Mouse (Mus musculus): ENCODE measurements around the gene Nav1. TPM values are rescaled to one million over a fixed set of nuclear protein-coding genes. Genes with fewer than 3 reads are reported as not detected.
A peak's percentile ranks its signal among the peaks of the same experiment; 100 is the strongest.

Nav1 gene
- polyA plus RNA-seq, 1 experiment = 16.3 TPM

DNA sequence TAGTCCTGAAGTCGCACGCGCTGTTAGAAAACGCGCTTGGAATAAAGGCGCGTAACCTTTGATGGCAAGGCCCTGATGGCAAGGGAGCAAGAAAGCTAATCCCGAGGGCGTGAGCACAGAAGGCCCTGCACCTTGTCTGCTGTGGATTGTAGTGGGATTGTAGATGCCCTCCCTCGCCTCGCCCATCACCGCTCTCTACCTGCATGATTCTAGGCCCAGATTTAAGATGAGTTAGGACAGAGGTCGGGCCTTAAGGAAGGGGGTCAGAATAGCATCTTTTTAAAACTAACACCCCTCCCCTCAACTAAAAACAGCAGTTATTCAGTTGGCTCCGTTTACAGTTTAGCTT, 176.5 kb downstream of the Nav1 start:
- TF ChIP-seq POLR2A (IDR thresholded peaks at IDR 0.05; ENCODE audit: low read depth, low read length) (no peak), CTCF (IDR thresholded peaks at IDR 0.05; ENCODE audit: extremely low read depth, insufficient read depth, insufficient read length, insufficient replicate concordance) (no peak)
- DNase-seq (ENCODE audit: low read depth in 1 of 2, low spot score in 2 of 2) = no peak
- no peaks in the 10 kb centered on the region for H3K27me3 ChIP-seq (ENCODE audit: control insufficient read depth, insufficient read depth, low read length)
- peak overlapping the region; percentile 88 for H3K4me3 ChIP-seq (ENCODE audit: extremely low read depth, insufficient read depth, insufficient read length)
- WGBS = 4% methylated on average over 14 of the region's 14 CpGs
- H3K4me1 ChIP-seq (ENCODE audit: control insufficient read depth, insufficient read depth, insufficient read length) = peaks cover 5% of the 10 kb centered on the region; the same call in 1 of the 2 replicates
- no peak overlapping the region for H3K27ac ChIP-seq (ENCODE audit: insufficient read depth, low read length)
- no peaks in the 10 kb centered on the region for H3K36me3 ChIP-seq (ENCODE audit: control insufficient read depth, insufficient read depth, low read length)

DNA sequence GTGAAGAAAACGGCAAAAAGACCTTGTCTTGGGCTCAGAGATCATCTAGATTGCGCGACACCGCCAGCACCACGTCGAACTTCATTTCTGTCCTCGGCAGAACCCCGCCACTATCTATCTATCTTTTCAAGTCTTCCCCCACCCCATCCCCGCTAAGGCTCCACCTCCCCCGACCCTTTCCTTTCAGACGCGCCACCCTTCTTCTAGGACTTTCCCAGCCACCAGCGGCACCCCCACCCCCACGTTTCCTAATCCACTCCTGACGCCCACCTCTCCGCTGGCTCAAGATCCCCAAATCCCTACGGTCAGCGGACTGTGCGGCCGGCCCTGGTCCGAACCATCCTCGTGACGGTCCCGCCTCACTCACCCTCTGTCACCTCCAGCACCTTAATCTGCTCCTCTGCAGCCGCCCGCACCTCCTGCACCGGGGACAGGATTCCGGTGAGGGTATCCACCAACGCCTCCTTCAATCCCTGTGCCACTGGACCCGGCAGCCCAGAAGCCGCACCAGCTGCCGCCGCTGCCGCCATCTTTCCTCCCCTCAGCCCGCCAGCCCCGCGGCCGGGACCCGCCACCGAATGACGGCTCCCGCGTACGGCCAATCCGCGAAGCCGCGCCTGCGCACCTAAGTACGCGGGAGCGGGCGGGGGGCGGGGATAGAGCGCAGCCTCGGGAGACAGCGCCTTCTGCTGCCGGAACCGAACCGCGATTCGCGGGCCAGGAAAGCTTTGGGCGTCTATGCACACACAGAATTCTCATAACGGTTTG, 177.0 kb downstream of the Nav1 start, which contains the start of gene Ipo9:
Ipo9 (minus strand) TSS at position 599 of the 768 bp plus-strand sequence.
- Histone ChIP-seq H3K36me3 (ENCODE audit: control insufficient read depth, insufficient read depth, low read length) (no peaks in the 10 kb centered on the region; the same call in 1 of the 2 replicates), H3K27me3 (ENCODE audit: control insufficient read depth, insufficient read depth, low read length) (no peaks in the 10 kb centered on the region), H3K4me1 (ENCODE audit: control insufficient read depth, insufficient read depth, insufficient read length) (peaks cover 5% of the 10 kb centered on the region; the same call in 1 of the 2 replicates), H3K4me3 (ENCODE audit: extremely low read depth, insufficient read depth, insufficient read length) (peak within 1 kb of the TSS; percentile 88), H3K27ac (ENCODE audit: insufficient read depth, low read length) (no peak within 1 kb of the TSS)
- WGBS = under 1% methylated on average over 65 of the region's 65 CpGs
- peak; percentile 72 to 88 for DNase-seq (ENCODE audit: low read depth in 1 of 2, low spot score in 2 of 2)
- TF ChIP-seq POLR2A (IDR thresholded peaks at IDR 0.05; ENCODE audit: low read depth, low read length) = peak; percentile 25; the same call in 1 of the 2 replicates
- TF ChIP-seq CTCF (IDR thresholded peaks at IDR 0.05; ENCODE audit: extremely low read depth, insufficient read depth, insufficient read length, insufficient replicate concordance) = peak; percentile 13; the same call in 1 of the 2 replicates

GRCm38 (mm10) chr1:135427390-135427789, 179.7 kb downstream of the Nav1 start:
- TF ChIP-seq CTCF (IDR thresholded peaks at IDR 0.05; ENCODE audit: extremely low read depth, insufficient read depth, insufficient read length, insufficient replicate concordance) (no peak), POLR2A (IDR thresholded peaks at IDR 0.05; ENCODE audit: low read depth, low read length) (no peak)
- 58% methylated on average over 6 of the region's 6 CpGs for WGBS

DNA sequence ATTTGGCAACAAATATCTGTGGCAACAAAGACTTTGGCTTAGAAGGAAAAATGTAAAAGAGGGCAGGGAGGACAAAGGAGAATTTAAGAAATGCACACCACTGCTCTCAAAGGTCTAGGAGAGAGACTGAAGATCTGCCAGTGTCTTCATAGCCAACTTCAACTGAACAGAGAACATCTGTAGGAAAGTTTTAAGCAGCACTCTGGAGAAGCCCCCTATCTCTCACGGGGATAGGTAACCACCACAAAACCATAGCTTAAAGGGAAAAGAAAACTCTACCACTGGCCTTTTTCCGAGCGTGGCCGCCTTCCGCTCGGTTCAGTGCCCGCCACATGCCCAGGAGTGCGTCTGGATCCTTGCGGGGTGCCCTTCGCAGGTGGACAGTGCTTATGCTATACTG, 180.4 kb downstream of the Nav1 start:
- no peaks in the 10 kb centered on the region for H3K27me3 ChIP-seq (ENCODE audit: control insufficient read depth, insufficient read depth, low read length)
- H3K27ac ChIP-seq (ENCODE audit: insufficient read depth, low read length) = no peak overlapping the region
- H3K4me1 ChIP-seq (ENCODE audit: control insufficient read depth, insufficient read depth, insufficient read length) = peaks cover 5% of the 10 kb centered on the region; the same call in 1 of the 2 replicates
- H3K36me3 ChIP-seq (ENCODE audit: control insufficient read depth, insufficient read depth, low read length) = no peaks in the 10 kb centered on the region; the same call in 1 of the 2 replicates
- TF ChIP-seq CTCF (IDR thresholded peaks at IDR 0.05; ENCODE audit: extremely low read depth, insufficient read depth, insufficient read length, insufficient replicate concordance) = no peak
- TF ChIP-seq POLR2A (IDR thresholded peaks at IDR 0.05; ENCODE audit: low read depth, low read length) = no peak
- no peak for DNase-seq (ENCODE audit: low read depth in 1 of 2, low spot score in 2 of 2)
- 69% methylated on average over 10 of the region's 10 CpGs for WGBS
- H3K4me3 ChIP-seq (ENCODE audit: extremely low read depth, insufficient read depth, insufficient read length) = no peak overlapping the region

More at GRCm38 (mm10) chr1:135427390-135427789, 179.7 kb downstream of the Nav1 start:
- Histone ChIP-seq H3K4me3 (ENCODE audit: extremely low read depth, insufficient read depth, insufficient read length) (no peak overlapping the region), H3K4me1 (ENCODE audit: control insufficient read depth, insufficient read depth, insufficient read length) (peaks cover 5% of the 10 kb centered on the region; the same call in 1 of the 2 replicates), H3K36me3 (ENCODE audit: control insufficient read depth, insufficient read depth, low read length) (no peaks in the 10 kb centered on the region; the same call in 1 of the 2 replicates), H3K27me3 (ENCODE audit: control insufficient read depth, insufficient read depth, low read length) (no peaks in the 10 kb centered on the region), H3K27ac (ENCODE audit: insufficient read depth, low read length) (no peak overlapping the region)
- no peak for DNase-seq (ENCODE audit: low read depth in 1 of 2, low spot score in 2 of 2)

DNA sequence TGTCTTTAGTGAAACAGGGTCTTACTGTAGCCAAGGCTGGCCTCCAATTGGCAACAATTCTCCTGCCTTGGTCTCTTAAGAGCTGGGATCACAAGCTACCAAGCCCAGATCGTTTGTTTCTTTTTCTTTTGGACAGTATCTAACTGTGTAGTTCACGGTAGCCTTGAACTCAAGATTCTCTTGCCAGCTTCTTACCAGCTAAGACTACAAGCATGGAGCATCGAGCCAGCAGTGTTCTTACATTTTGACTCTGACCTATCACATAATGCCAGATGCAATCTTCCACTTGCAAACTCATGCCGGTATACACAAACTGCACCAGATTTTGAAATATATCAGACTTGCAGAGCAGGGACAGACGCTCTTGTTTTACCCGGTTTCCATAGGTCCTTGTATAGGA, 184.3 kb downstream of the Nav1 start:
- H3K36me3 ChIP-seq (ENCODE audit: control insufficient read depth, insufficient read depth, low read length) = peaks cover 12% of the 10 kb centered on the region
- H3K4me3 ChIP-seq (ENCODE audit: extremely low read depth, insufficient read depth, insufficient read length) = no peak overlapping the region
- H3K27me3 ChIP-seq (ENCODE audit: control insufficient read depth, insufficient read depth, low read length) = no peaks in the 10 kb centered on the region
- DNase-seq (ENCODE audit: low read depth in 1 of 2, low spot score in 2 of 2) = no peak
- WGBS = 90% methylated on average over 6 of the region's 6 CpGs
- H3K27ac ChIP-seq (ENCODE audit: insufficient read depth, low read length) = no peak overlapping the region
- H3K4me1 ChIP-seq (ENCODE audit: control insufficient read depth, insufficient read depth, insufficient read length) = no peaks in the 10 kb centered on the region
- TF ChIP-seq CTCF (IDR thresholded peaks at IDR 0.05; ENCODE audit: extremely low read depth, insufficient read depth, insufficient read length, insufficient replicate concordance) (no peak), POLR2A (IDR thresholded peaks at IDR 0.05; ENCODE audit: low read depth, low read length) (no peak)

DNA sequence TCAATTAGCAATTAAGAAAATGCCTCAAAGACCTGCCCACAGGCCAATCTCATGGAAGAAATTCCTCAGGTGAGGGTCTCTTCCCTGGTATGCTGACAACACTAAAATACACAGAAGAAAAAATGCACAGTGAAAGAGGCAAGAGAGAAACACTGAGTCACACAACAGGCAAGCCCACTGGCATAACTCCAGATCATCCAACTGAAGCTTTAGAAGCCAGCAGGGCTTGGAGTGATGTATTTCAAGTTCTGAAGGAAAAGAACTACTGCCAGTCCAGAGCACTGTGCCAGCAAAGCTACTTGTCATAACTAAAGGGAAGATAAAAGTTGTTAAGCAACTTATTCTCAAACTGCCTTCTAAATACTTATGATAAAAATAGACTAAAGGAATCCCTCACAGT, 193.1 kb downstream of the Nav1 start:
- H3K27me3 ChIP-seq (ENCODE audit: control insufficient read depth, insufficient read depth, low read length) = no peaks in the 10 kb centered on the region; the same call in 1 of the 2 replicates
- H3K4me3 ChIP-seq (ENCODE audit: extremely low read depth, insufficient read depth, insufficient read length) = no peak overlapping the region
- TF ChIP-seq CTCF (IDR thresholded peaks at IDR 0.05; ENCODE audit: extremely low read depth, insufficient read depth, insufficient read length, insufficient replicate concordance) (no peak), POLR2A (IDR thresholded peaks at IDR 0.05; ENCODE audit: low read depth, low read length) (no peak)
- DNase-seq (ENCODE audit: low read depth in 1 of 2, low spot score in 2 of 2) = no peak
- no peak overlapping the region for H3K27ac ChIP-seq (ENCODE audit: insufficient read depth, low read length)
- H3K4me1 ChIP-seq (ENCODE audit: control insufficient read depth, insufficient read depth, insufficient read length) = no peaks in the 10 kb centered on the region
- H3K36me3 ChIP-seq (ENCODE audit: control insufficient read depth, insufficient read depth, low read length) = peaks cover 35% of the 10 kb centered on the region

DNA sequence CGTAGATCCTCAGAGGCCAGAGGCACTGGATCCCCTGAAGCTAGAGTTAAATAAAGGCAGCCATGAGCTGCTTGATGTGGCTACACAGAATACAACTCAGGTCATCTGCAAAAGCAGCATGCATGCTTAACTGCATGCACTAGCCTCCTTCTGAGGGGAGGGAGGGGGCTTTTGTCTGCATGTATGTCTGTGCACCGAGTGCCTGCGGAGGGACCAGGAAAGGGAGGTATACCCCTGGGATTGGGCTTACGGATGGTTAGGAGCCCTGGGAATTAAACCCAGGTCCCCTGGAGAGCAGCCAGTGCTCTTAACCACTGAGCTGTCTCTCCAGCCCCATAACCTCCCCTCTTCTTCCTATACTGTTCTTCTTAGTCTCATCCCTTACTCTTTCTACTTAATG, 195.0 kb downstream of the Nav1 start:
- no peaks in the 10 kb centered on the region; the same call in 1 of the 2 replicates for H3K27me3 ChIP-seq (ENCODE audit: control insufficient read depth, insufficient read depth, low read length)
- DNase-seq (ENCODE audit: low read depth in 1 of 2, low spot score in 2 of 2) = no peak
- no peaks in the 10 kb centered on the region for H3K4me1 ChIP-seq (ENCODE audit: control insufficient read depth, insufficient read depth, insufficient read length)
- peaks cover 30% of the 10 kb centered on the region for H3K36me3 ChIP-seq (ENCODE audit: control insufficient read depth, insufficient read depth, low read length)
- H3K4me3 ChIP-seq (ENCODE audit: extremely low read depth, insufficient read depth, insufficient read length) = no peak overlapping the region
- 83% methylated on average over 4 of the region's 4 CpGs for WGBS
- TF ChIP-seq CTCF (IDR thresholded peaks at IDR 0.05; ENCODE audit: extremely low read depth, insufficient read depth, insufficient read length, insufficient replicate concordance) (no peak), POLR2A (IDR thresholded peaks at IDR 0.05; ENCODE audit: low read depth, low read length) (no peak)
- no peak overlapping the region for H3K27ac ChIP-seq (ENCODE audit: insufficient read depth, low read length)
